Mouse (Mus musculus) forebrain, embryonic 13.5 days (tissue): ENCODE data around the gene Cnr1. TPM values are rescaled to one million over a fixed set of nuclear protein-coding genes. Genes with fewer than 3 reads are reported as not detected.

Experiments
- ATAC-seq: fragments of 200-750 bp; cut with Nextera tagmentation; 2 replicates; pipeline ENCODE4 v1.8.0; 2017
- H3K27ac ChIP-seq: fragments of 300-500 bp; sonication (generic); 2 replicates; pipeline ENCODE4 v1.5.1; 2015; ENCODE audit warnings: inconsistent platforms, mild to moderate bottlenecking, moderate library complexity
- H3K27me3 ChIP-seq: fragments of 300-500 bp; sonication (generic); 2 replicates; pipeline ENCODE4 v1.6.1; 2015; ENCODE audit warnings: mild to moderate bottlenecking, inconsistent platforms
- H3K36me3 ChIP-seq: fragments of 300-500 bp; sonication (generic); 2 replicates; pipeline ENCODE4 v1.6.1; 2015; ENCODE audit warnings: mild to moderate bottlenecking, inconsistent platforms; ENCODE audit not compliant: poor library complexity, severe bottlenecking
- H3K4me1 ChIP-seq: fragments of 300-500 bp; sonication (generic); 2 replicates; pipeline ENCODE4 v1.6.1; 2015; ENCODE audit warnings: inconsistent platforms
- H3K4me2 ChIP-seq: fragments of 300-500 bp; sonication (generic); 2 replicates; pipeline ENCODE4 v1.6.1; 2015; ENCODE audit warnings: inconsistent platforms, mild to moderate bottlenecking, moderate library complexity
- H3K4me3 ChIP-seq: fragments of 300-500 bp; sonication (generic); 2 replicates; pipeline ENCODE4 v1.5.1; 2015; ENCODE audit warnings: mild to moderate bottlenecking, inconsistent platforms
- H3K9ac ChIP-seq: fragments of 300-500 bp; sonication (generic); 2 replicates; pipeline ENCODE4 v1.6.1; 2015; ENCODE audit warnings: mild to moderate bottlenecking, inconsistent platforms
- H3K9me3 ChIP-seq: fragments of 300-500 bp; sonication (generic); replicated peaks from 2 replicates; pipeline ENCODE4 v1.6.1; 2016; ENCODE audit warnings: inconsistent platforms
- WGBS: fragments of 180-500 bp; shearing (Covaris S2); methylation state at CpG from one replicate; pipeline ENCODE4 v1.1.7; 2015; 5-methylcytosine and 5-hydroxymethylcytosine counted together
- polyA plus RNA-seq: library from polyadenylated mRNA; unstranded; fragments of >200 nt; fragmentation: Nextera tagmentation; extraction: Ambion mirVana; gene quantifications from 2 replicates; pipeline ENCODE4 v1.2.1, GENCODE M21; 2015

Gene Cnr1
- 43.6 and 51.0 TPM in 2 replicates for polyA plus RNA-seq

DNA sequence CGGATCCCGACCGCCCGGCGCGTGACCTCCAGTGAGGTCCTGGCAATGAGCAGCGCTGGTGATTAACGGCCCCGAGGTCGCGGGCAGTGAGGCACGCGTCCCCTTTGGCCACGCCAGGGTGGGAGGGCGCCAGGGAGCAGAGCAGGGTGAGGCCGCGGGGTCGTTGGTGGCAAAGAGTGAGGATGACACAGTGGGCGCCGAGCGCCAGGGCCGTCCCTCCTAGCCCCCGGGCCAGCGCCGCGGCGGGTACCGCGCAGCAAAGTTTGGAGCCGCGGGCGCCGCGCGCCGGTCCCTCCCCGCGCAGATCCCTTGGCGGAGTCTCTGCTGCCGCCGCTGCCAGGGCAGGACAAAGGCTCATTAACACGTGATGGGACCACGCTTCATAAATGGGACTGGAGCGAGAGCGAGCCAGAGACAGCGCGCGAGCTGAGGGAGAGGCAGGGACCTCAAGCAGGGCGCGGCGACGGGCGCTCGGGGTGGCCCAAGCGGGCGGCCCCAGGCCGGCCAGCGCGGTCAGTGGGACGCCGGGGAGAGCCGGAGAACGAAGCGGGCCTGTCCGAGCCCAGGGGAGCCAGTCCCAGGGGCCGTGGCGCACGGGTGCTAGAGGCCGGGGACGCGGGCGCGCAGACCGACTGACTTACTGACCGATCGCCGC, at the start of gene Cnr1:
Gene Cnr1, plus strand, starts transcription at position 360 of the 655 bp plus-strand sequence.
- Histone ChIP-seq H3K4me3 (peak within 1 kb of the TSS; percentile 69), H3K27ac (peak within 1 kb of the TSS; percentile 92), H3K9me3 (no peaks in the 10 kb centered on the region), H3K4me1 (peaks cover 10% of the 10 kb centered on the region), H3K4me2 (peak within 1 kb of the TSS; percentile 87), H3K36me3 (no peaks in the 10 kb centered on the region), H3K9ac (peak within 1 kb of the TSS; percentile 91), H3K27me3 (peaks cover 34% of the 10 kb centered on the region)
- 0% methylated on average over 62 of the region's 77 CpGs for WGBS
- ATAC-seq, result peak; percentile 95

DNA sequence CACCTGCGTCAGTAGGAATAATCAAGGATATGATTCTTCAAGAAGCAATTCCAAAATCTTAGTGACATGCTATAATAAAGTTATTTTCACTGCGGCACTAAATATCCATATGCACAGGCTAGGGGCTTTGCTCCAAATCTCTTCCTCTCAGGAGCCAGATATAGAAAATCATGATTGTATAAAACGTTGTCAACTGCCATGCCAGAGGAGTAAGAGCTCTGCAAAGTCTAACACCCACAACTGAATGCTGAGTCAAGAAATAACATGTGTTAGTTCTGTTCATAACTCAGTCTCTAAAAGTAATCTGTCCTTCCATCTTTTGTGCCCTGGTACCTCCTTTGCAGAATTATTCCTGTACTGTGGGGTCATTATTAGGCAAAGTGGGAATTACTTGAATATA, 44.4 kb upstream of the Cnr1 start:
- Histone ChIP-seq H3K4me2 (no peak overlapping the region), H3K27me3 (no peaks in the 10 kb centered on the region), H3K9ac (no peak overlapping the region), H3K27ac (no peak overlapping the region), H3K36me3 (no peaks in the 10 kb centered on the region), H3K4me3 (no peak overlapping the region), H3K9me3 (no peaks in the 10 kb centered on the region), H3K4me1 (no peaks in the 10 kb centered on the region)
- no peak for ATAC-seq
- whole genome bisulfite sequencing, result 90% methylated on average over 3 of the region's 3 CpGs

- Histone ChIP-seq H3K27me3 (no peaks in the 10 kb centered on the region), H3K4me2 (no peak overlapping the region), H3K36me3 (no peaks in the 10 kb centered on the region), H3K9ac (no peak overlapping the region), H3K4me1 (no peaks in the 10 kb centered on the region), H3K4me3 (no peak overlapping the region), H3K27ac (no peak overlapping the region), H3K9me3 (no peaks in the 10 kb centered on the region)
- ATAC-seq, result no peak
- WGBS, result 88% methylated on average over 3 of the region's 3 CpGs
Measured at GRCm38 (mm10) chr4:33886026-33886425, 38.4 kb upstream of the Cnr1 start.

- ATAC-seq, result no peak
- no peak overlapping the region for H3K4me3 ChIP-seq
Measured at GRCm38 (mm10) chr4:33889976-33890375, 34.4 kb upstream of the Cnr1 start.

DNA sequence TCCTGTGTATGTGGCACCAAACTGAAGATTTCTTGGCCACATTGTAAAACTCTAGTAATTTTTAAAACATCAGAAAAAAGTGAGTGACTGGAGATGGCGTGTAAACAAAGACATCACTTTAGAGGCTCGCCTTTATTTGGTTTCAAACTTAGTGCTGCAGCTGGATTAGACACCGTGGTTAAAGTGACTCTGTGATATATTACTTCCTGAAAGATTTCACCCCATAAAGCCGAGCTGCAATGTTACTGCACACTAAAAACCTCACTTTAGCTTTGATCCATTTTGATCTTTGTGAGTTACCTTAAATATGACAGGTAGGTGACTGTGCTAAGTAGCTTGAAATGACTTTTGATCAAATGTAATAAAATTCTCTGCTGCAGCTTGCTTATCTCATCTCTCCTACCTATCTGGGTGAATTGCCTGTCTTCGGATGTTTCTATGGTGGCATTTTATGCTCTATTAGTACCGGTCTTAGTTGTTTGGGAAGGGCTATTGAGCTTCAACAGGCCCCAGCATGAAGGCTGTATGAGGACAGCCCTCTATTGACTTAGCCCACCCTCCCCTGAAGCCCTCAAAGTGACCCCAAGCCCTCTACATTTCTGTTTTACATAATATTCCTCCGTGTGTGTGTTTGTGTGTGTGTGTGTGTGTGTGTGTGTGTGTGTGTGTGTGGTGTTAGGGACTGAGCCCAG, 32.1 kb upstream of the Cnr1 start:
- Histone ChIP-seq H3K36me3 (no peaks in the 10 kb centered on the region), H3K9me3 (no peaks in the 10 kb centered on the region), H3K27ac (no peak overlapping the region), H3K4me1 (0 out of 2 replicates have a peak, but pooled peaks cover 3% of the 10 kb centered on the region), H3K4me3 (no peak overlapping the region), H3K4me2 (no peak overlapping the region), H3K27me3 (no peaks in the 10 kb centered on the region), H3K9ac (no peak overlapping the region)
- 75% methylated on average over 7 of the region's 7 CpGs for WGBS
- ATAC-seq, result no peak

More at GRCm38 (mm10) chr4:33889976-33890375, 34.4 kb upstream of the Cnr1 start:
- Histone ChIP-seq H3K27me3 (no peaks in the 10 kb centered on the region), H3K9me3 (no peaks in the 10 kb centered on the region), H3K9ac (no peak overlapping the region), H3K4me2 (no peak overlapping the region), H3K27ac (no peak overlapping the region), H3K4me1 (0 out of 2 replicates have a peak, but pooled peaks cover 3% of the 10 kb centered on the region), H3K36me3 (no peaks in the 10 kb centered on the region)
- WGBS, result 94% methylated on average over 2 of the region's 2 CpGs

DNA sequence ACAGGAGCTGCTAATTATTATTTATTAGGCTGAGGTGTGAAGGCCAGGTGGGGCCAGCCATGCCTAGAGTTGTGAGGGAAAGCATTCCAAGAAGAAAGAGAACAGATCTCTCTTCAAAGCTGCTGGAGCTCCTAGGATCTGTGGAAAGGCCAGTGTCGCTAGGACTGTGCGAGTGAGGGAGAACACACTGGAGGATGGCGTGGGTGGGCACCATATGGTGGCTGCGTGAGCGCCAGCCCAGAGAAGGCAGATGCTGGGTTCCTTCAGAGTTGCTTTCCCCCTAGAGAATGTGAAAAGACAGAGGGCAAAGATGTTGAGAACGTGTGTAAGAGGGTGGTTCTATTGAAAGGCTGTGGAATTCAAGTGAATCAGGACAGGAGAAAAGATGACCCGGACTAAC, 30.6 kb upstream of the Cnr1 start:
- H3K9me3 ChIP-seq, result no peaks in the 10 kb centered on the region
- no peak overlapping the region for H3K9ac ChIP-seq
- H3K27me3 ChIP-seq, result no peaks in the 10 kb centered on the region
- no peaks in the 10 kb centered on the region for H3K36me3 ChIP-seq
- H3K4me1 ChIP-seq, result 0 out of 2 replicates have a peak, but pooled peaks cover 3% of the 10 kb centered on the region
- H3K27ac ChIP-seq, result no peak overlapping the region
- H3K4me2 ChIP-seq, result no peak overlapping the region
- H3K4me3 ChIP-seq, result no peak overlapping the region
- peak; percentile 58; the same call in 1 of the 2 replicates for ATAC-seq
- 72% methylated on average over 7 of the region's 7 CpGs for WGBS

GRCm38 (mm10) chr4:33895046-33895445, 29.3 kb upstream of the Cnr1 start:
- H3K9me3 ChIP-seq, result no peaks in the 10 kb centered on the region
- no peak overlapping the region for H3K27ac ChIP-seq
- H3K9ac ChIP-seq, result no peak overlapping the region
- 87% methylated on average over 8 of the region's 8 CpGs for WGBS
- no peaks in the 10 kb centered on the region for H3K36me3 ChIP-seq
- 0 out of 2 replicates have a peak, but pooled peaks cover 3% of the 10 kb centered on the region for H3K4me1 ChIP-seq
- no peak for ATAC-seq
- no peaks in the 10 kb centered on the region for H3K27me3 ChIP-seq
- no peak overlapping the region for H3K4me3 ChIP-seq
- H3K4me2 ChIP-seq, result no peak overlapping the region

- Histone ChIP-seq H3K4me2 (no peak overlapping the region), H3K4me1 (0 out of 2 replicates have a peak, but pooled peaks cover 3% of the 10 kb centered on the region), H3K9ac (no peak overlapping the region), H3K36me3 (no peaks in the 10 kb centered on the region), H3K4me3 (no peak overlapping the region), H3K27me3 (no peaks in the 10 kb centered on the region), H3K9me3 (no peaks in the 10 kb centered on the region), H3K27ac (no peak overlapping the region)
- 95% methylated on average over 2 of the region's 2 CpGs for WGBS
- no peak for ATAC-seq
Measured at GRCm38 (mm10) chr4:33895491-33895890, 28.9 kb upstream of the Cnr1 start.

DNA sequence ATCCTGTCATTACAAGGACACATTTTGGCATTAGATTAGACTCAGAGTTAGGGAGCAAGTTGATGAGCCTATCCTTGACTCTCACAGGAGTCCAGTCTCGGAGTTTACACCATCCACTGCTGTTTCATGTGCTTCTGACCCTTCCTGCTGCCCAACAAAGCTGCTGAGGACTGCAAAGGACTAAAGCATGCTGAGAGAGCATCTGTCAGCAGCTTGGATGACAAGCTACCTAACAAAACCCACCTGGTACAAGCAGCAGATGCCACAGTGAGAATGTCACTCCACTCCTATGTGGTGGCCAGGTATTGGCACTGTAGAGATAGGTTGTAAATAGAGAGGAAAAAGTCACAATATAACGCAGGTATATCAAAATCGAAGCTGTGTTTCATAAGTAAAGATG, 22.7 kb upstream of the Cnr1 start:
- no peak overlapping the region for H3K4me3 ChIP-seq
- H3K9ac ChIP-seq, result no peak overlapping the region
- no peaks in the 10 kb centered on the region for H3K27me3 ChIP-seq
- H3K9me3 ChIP-seq, result no peaks in the 10 kb centered on the region
- H3K27ac ChIP-seq, result no peak overlapping the region
- no peaks in the 10 kb centered on the region for H3K36me3 ChIP-seq
- ATAC-seq, result no peak
- no peak overlapping the region for H3K4me2 ChIP-seq
- no peaks in the 10 kb centered on the region for H3K4me1 ChIP-seq
- WGBS, result 84% methylated on average over 3 of the region's 3 CpGs

GRCm38 (mm10) chr4:33903812-33904340, 20.5 kb upstream of the Cnr1 start:
- no peak overlapping the region for H3K4me3 ChIP-seq
- no peak overlapping the region for H3K27ac ChIP-seq
- H3K4me2 ChIP-seq, result no peak overlapping the region
- ATAC-seq, result no peak
- no peak overlapping the region for H3K9ac ChIP-seq
- H3K36me3 ChIP-seq, result no peaks in the 10 kb centered on the region
- H3K9me3 ChIP-seq, result no peaks in the 10 kb centered on the region
- H3K4me1 ChIP-seq, result no peaks in the 10 kb centered on the region
- no peaks in the 10 kb centered on the region for H3K27me3 ChIP-seq
- 71% methylated on average over 1 of the region's 1 CpGs for WGBS

DNA sequence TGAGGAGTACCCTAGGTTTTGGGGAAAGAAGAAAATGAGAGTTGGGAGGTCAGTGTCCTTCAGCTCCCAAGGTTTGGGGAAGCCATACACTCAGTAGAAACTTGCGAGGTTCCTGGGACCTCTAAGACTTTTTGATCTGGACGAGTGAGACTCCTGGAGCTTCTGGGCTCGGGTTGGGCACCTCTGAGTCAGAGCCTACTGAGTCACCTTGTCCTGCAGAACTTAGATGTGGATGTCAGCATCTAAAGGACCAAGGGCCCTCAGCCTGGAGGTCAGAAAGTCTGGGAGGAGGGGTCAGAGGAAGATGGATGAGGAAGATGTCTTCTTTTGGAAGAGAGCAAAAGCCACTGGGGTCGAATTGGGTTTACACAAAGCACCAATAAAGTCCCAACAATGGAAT, 19.6 kb upstream of the Cnr1 start:
- Histone ChIP-seq H3K4me3 (no peak overlapping the region), H3K27me3 (no peaks in the 10 kb centered on the region), H3K4me1 (no peaks in the 10 kb centered on the region), H3K9me3 (no peaks in the 10 kb centered on the region), H3K9ac (no peak overlapping the region), H3K4me2 (no peak overlapping the region), H3K27ac (no peak overlapping the region), H3K36me3 (no peaks in the 10 kb centered on the region)
- ATAC-seq, result no peak
- 81% methylated on average over 4 of the region's 4 CpGs for WGBS

DNA sequence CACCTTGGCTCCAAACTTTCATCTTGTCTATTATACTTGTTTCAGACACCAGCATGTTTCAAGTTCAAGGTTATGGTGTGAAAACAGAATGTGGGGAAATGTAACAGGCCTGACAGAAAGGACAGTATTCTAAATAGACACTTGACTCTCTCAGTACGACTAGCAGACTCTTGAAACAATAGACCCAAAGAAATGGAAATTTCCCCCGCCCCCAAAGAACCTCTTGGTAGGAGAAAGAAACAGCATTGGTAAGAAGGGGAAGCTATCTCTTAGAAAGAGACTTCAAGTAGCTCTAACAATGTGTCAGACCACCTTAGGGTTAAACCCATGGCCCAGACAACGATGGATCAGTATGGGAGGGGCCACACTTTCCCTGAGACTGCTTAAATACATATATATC, 15.6 kb upstream of the Cnr1 start:
- no peak overlapping the region for H3K4me2 ChIP-seq
- WGBS, result 31% methylated on average over 3 of the region's 3 CpGs
- H3K4me3 ChIP-seq, result no peak overlapping the region
- H3K27me3 ChIP-seq, result no peaks in the 10 kb centered on the region
- no peak overlapping the region for H3K9ac ChIP-seq
- H3K9me3 ChIP-seq, result no peaks in the 10 kb centered on the region
- H3K36me3 ChIP-seq, result no peaks in the 10 kb centered on the region
- ATAC-seq, result no peak
- no peak overlapping the region for H3K27ac ChIP-seq
- 0 out of 2 replicates have a peak, but pooled peaks cover 3% of the 10 kb centered on the region for H3K4me1 ChIP-seq
